Mouse (Mus musculus): ENCODE data around the gene Elf2. TPM values are rescaled to one million over a fixed set of nuclear protein-coding genes. Genes with fewer than 3 reads are reported as not detected.

Gene Elf2
- total and polyA plus RNA-seq, 3 experiments: 31.2 to 41.2 (median 32.2) TPM

DNA sequence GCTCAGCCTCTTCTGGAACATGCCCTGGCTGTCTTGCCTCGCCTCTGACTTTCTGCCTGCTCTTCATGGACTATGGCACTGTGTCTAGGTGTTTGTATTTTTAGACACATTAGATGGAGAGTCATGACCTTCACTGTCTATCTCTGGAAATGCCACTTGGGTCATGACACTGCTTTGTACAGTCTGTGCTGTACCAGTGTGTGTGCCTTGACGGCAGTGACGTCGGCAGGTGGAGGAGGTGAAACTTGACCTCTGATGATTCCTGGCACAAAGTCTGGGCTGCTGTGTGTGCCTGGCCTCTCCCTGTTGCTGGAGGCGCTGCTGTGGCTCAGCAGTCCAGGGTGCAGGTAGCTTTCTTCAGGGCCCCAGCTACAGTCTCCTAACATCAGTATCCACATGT lies 107.0 kb downstream of the Elf2 start:
- Histone ChIP-seq H3K27ac (ENCODE audit: insufficient read depth, low read depth) (no peak overlapping the region), H3K79me2 (replicated peaks; ENCODE audit: control insufficient read depth, extremely low read depth, insufficient read depth, poor library complexity, severe bottlenecking) (peaks cover 6% of the 10 kb centered on the region), H3K9me3 (replicated peaks; ENCODE audit: low read length) (no peaks in the 10 kb centered on the region), H3K27me3 (replicated peaks) (no peaks in the 10 kb centered on the region), H3K4me3 (replicated peaks in 1 of 3; ENCODE audit: low read depth in 2 of 3, low read length in 2 of 3, poor library complexity in 1 of 3) (no peak overlapping the region), H3K9ac (ENCODE audit: insufficient read depth, low read depth) (no peak overlapping the region), H3K4me1 (ENCODE audit: control insufficient read depth in 1 of 2, insufficient read depth in 2 of 2) (peaks cover 2 to 15% of the 10 kb centered on the region in 2 experiments; a peak in 2 of 4 replicates), H3K4me2 (ENCODE audit: insufficient read depth, low read depth, poor library complexity, severe bottlenecking) (no peak overlapping the region), H3K36me3 (replicated peaks in 1 of 2; ENCODE audit: control insufficient read depth in 1 of 2, insufficient read depth in 1 of 2, low read length in 1 of 2) (peaks cover 2 to 60% of the 10 kb centered on the region in 2 experiments)
- DNase-seq (ENCODE audit: extremely low read depth): no peak
- dilution Hi-C loops (cut with MboI; ENCODE audit: extremely low pct_ligation_motif_present, extremely low pct_unique_long_range_greater_than_20kb, low sequenced_read_pairs) (no loop called here), in situ Hi-C loops (cut with MboI; ENCODE audit: low pct_ligation_motif_present, low pct_unique_long_range_greater_than_20kb, low sequenced_read_pairs) (loop anchor here (10.0 kb wide), 2 partner anchors 51 to 131 kb away; no protein-coding TSS in a partner anchor)
- TF ChIP-seq BHLHE40 (IDR thresholded peaks at IDR 0.05; ENCODE audit: low read depth, low read length) (no peak), SIN3A (IDR thresholded peaks at IDR 0.05; ENCODE audit: low read length) (no peak), NELFE (IDR thresholded peaks at IDR 0.05; ENCODE audit: low read depth, low read length) (no peak), USF2 (conservative IDR thresholded peaks at IDR 0.05; ENCODE audit: low read depth, low read length) (no peak), ELF1 (IDR thresholded peaks at IDR 0.05; ENCODE audit: low read depth, low read length) (no peak), ZNF384 (IDR thresholded peaks at IDR 0.05; ENCODE audit: low read depth, low read length) (no peak), PAX5 (IDR thresholded peaks at IDR 0.05; ENCODE audit: low read length) (no peak)

DNA sequence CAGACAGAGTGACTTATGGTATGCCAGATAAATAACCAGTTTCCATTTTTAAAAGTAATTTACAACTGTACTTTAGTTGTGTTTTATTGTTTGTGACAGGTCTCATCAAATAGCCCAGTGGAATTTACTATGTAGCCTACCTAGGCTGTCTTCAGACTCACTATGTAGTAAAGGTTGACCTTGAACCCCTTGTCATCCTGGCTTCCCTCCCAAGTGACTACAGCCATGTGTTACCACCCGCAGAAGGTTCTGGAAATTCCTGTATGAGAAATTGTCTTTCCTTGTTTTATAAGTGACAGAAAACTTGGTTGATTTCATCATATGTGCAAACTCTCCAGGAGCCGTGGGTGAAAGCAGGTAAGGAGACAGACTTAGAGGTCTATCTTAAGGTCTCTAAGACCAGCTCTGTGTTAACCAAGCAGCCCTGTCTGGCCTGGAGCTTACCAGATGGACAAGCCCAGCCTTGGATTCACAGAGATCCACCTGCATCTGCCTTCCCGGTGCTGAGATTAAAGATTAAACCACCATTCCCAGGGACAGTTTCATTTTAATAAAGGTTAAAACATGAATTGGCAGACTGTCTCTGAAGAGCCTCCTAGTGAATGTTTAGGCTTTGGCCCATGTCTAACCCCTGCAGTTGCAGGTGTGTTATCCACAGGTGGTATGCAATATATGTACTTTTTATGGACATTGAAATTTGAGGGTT lies 108.1 kb downstream of the Elf2 start:
- Histone ChIP-seq H3K4me2 (ENCODE audit: insufficient read depth, low read depth, poor library complexity, severe bottlenecking) (no peak overlapping the region), H3K27ac (ENCODE audit: insufficient read depth, low read depth) (no peak overlapping the region)
- in situ Hi-C loops (cut with MboI; ENCODE audit: low pct_ligation_motif_present, low pct_unique_long_range_greater_than_20kb, low sequenced_read_pairs): loop anchor here (10.0 kb wide), 2 partner anchors 52 to 132 kb away; no protein-coding TSS in a partner anchor

DNA sequence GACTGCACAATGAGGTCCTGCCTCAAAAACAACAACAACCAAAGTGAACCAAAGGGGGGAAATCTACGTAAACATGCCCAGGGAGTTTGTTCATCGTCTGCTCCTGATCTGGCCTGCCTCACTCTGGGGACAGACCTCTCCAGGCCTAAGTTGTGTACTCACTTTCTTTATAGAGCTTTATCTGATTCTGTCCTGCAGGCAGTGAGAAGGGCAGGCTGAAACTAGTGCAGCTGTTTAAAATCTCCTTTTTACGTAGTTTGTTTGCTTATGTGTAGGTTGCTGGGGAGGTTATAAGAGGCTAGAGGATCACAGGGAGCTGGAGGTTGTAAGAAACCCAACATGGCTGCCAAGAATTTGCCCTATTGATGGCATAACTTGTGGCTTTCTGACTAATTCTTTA lies 109.0 kb downstream of the Elf2 start:
- in situ Hi-C loops (cut with MboI; ENCODE audit: low pct_ligation_motif_present, low pct_unique_long_range_greater_than_20kb, low sequenced_read_pairs) (loop anchor here (10.0 kb wide), 2 partner anchors 53 to 133 kb away; no protein-coding TSS in a partner anchor), dilution Hi-C loops (cut with MboI; ENCODE audit: extremely low pct_ligation_motif_present, extremely low pct_unique_long_range_greater_than_20kb, low sequenced_read_pairs) (no loop called here)
- Histone ChIP-seq H3K4me1 (ENCODE audit: control insufficient read depth in 1 of 2, insufficient read depth in 2 of 2) (peaks cover 2 to 30% of the 10 kb centered on the region in 2 experiments; a peak in 3 of 4 replicates), H3K27me3 (replicated peaks) (no peaks in the 10 kb centered on the region), H3K4me3 (replicated peaks in 1 of 3; ENCODE audit: low read depth in 2 of 3, low read length in 2 of 3, poor library complexity in 1 of 3) (no peak overlapping the region), H3K4me2 (ENCODE audit: insufficient read depth, low read depth, poor library complexity, severe bottlenecking) (no peak overlapping the region), H3K79me2 (replicated peaks; ENCODE audit: control insufficient read depth, extremely low read depth, insufficient read depth, poor library complexity, severe bottlenecking) (peaks cover 3% of the 10 kb centered on the region; the same call in 1 of the 2 replicates), H3K36me3 (replicated peaks in 1 of 2; ENCODE audit: control insufficient read depth in 1 of 2, insufficient read depth in 1 of 2, low read length in 1 of 2) (peaks cover 0 to 53% of the 10 kb centered on the region in 2 experiments), H3K9me3 (replicated peaks; ENCODE audit: low read length) (no peaks in the 10 kb centered on the region), H3K27ac (ENCODE audit: insufficient read depth, low read depth) (no peak overlapping the region), H3K9ac (ENCODE audit: insufficient read depth, low read depth) (no peak overlapping the region)
- DNase-seq (ENCODE audit: extremely low read depth): no peak
- no peak for TF ChIP-seq MXI1 (IDR thresholded peaks at IDR 0.05; ENCODE audit: low read depth, low read length)
- TF ChIP-seq ZNF384 (IDR thresholded peaks at IDR 0.05; ENCODE audit: low read depth, low read length): no peak
- no peak for TF ChIP-seq MAFK (IDR thresholded peaks at IDR 0.05; ENCODE audit: insufficient replicate concordance, low read length)
- TF ChIP-seq JUN (IDR thresholded peaks at IDR 0.05; ENCODE audit: insufficient read depth, low read depth, low read length): no peak
- TF ChIP-seq SMC3 (IDR thresholded peaks at IDR 0.05; ENCODE audit: low read depth, low read length): no peak
- no peak for TF ChIP-seq HCFC1 (IDR thresholded peaks at IDR 0.05; ENCODE audit: low read depth, low read length)
- TF ChIP-seq ELF1 (IDR thresholded peaks at IDR 0.05; ENCODE audit: low read depth, low read length): no peak

More for the DNA sequence above, 108.1 kb downstream of the Elf2 start:
- dilution Hi-C loops (cut with MboI; ENCODE audit: extremely low pct_ligation_motif_present, extremely low pct_unique_long_range_greater_than_20kb, low sequenced_read_pairs): no loop called here
- Histone ChIP-seq H3K79me2 (replicated peaks; ENCODE audit: control insufficient read depth, extremely low read depth, insufficient read depth, poor library complexity, severe bottlenecking) (peaks cover 5% of the 10 kb centered on the region), H3K9ac (ENCODE audit: insufficient read depth, low read depth) (no peak overlapping the region), H3K4me3 (replicated peaks in 1 of 3; ENCODE audit: low read depth in 2 of 3, low read length in 2 of 3, poor library complexity in 1 of 3) (no peak overlapping the region), H3K9me3 (replicated peaks; ENCODE audit: low read length) (no peaks in the 10 kb centered on the region), H3K36me3 (replicated peaks in 1 of 2; ENCODE audit: control insufficient read depth in 1 of 2, insufficient read depth in 1 of 2, low read length in 1 of 2) (peaks cover 0 to 56% of the 10 kb centered on the region in 2 experiments), H3K27me3 (replicated peaks) (no peaks in the 10 kb centered on the region), H3K4me1 (ENCODE audit: control insufficient read depth in 1 of 2, insufficient read depth in 2 of 2) (peaks cover 2 to 22% of the 10 kb centered on the region in 2 experiments; a peak in 2 of 4 replicates)
- DNase-seq (ENCODE audit: extremely low read depth): no peak
- TF ChIP-seq ELF1 (IDR thresholded peaks at IDR 0.05; ENCODE audit: low read depth, low read length) (no peak), MAFK (IDR thresholded peaks at IDR 0.05; ENCODE audit: insufficient replicate concordance, low read length) (no peak), USF2 (conservative IDR thresholded peaks at IDR 0.05; ENCODE audit: low read depth, low read length) (no peak)
